Comparison of ENCODE assay signal across 9 mouse cellular contexts in the genomic region with DNA sequence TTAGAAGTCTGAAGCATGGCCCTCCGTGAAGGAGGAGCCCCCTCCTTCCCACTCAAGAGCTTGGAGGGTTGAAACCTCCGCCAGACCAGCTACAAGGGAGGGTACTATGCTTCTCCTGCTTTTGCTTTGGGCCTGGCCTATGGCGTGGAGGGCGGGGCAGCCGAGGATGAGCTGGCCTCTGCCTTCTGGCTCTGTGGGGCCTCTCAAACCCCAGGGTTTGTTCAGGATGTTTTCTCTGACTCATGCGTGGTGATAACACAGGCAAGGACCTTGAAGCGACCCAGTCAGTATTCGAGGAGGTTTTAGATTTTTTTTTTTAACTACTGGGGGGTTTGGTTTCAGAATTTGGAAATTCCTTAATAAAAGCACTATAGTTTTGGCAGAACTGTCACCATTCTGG. TPM values are rescaled to one million over a fixed set of nuclear protein-coding genes. Genes with fewer than 3 reads are reported as not detected.
DNase-seq lines count a peak whose midpoint lies in the region; ATAC-seq and TF ChIP-seq lines count a peak whose summit lies in the region.
"Had no signal": no experiment of that assay in that cellular context is flagged by ENCODE, and none has a peak within 500 bp of the region (broad histone marks: within the 10 kb centered on the region; RNA-seq: fewer than 3 reads in every experiment).

No protein-coding gene starts in this region.

- TF ChIP-seq CTCF in MEL (IDR thresholded peaks at IDR 0.05 in 2 of 3, conservative IDR thresholded peaks at IDR 0.05 in 1 of 3; ENCODE audit: control insufficient read depth in 1 of 3, insufficient read depth in 1 of 3, low read depth in 2 of 3, low read length in 3 of 3, poor library complexity in 1 of 3, severe bottlenecking in 1 of 3): no peak

- no peak for TF ChIP-seq POLR2A in MEL (IDR thresholded peaks at IDR 0.05; ENCODE audit: control insufficient read depth in 1 of 2, insufficient read depth in 1 of 2, low read depth in 1 of 2, low read length in 2 of 2, poor library complexity in 1 of 2)

- H3K27me3 ChIP-seq in kidney, embryonic 15.5 days: no peaks in the 10 kb centered on the region
- H3K27me3 ChIP-seq in MEL (ENCODE audit: control insufficient read depth in 1 of 2, insufficient read depth in 2 of 2, low read length in 2 of 2): no peaks in the 10 kb centered on the region; a peak in 1 of 4 replicates
- no peaks in the 10 kb centered on the region for H3K27me3 ChIP-seq in liver, embryonic 13.5 days
- H3K27me3 ChIP-seq in hindbrain, embryonic 16.5 days (replicated peaks; ENCODE audit: control insufficient read depth, insufficient read depth, low read length): no peaks in the 10 kb centered on the region

- TF ChIP-seq RAD21 in MEL (IDR thresholded peaks at IDR 0.05; ENCODE audit: low read depth, low read length): no peak

- H3K4me3 ChIP-seq in kidney, embryonic 15.5 days (replicated peaks): no peak overlapping the region
- H3K4me3 ChIP-seq in MEL (ENCODE audit: control insufficient read depth in 1 of 2, insufficient read depth in 1 of 2, low read depth in 2 of 2, low read length in 2 of 2): no peak overlapping the region
- H3K4me3 ChIP-seq in liver, embryonic 13.5 days (replicated peaks): 0 out of 2 replicates have a peak overlapping the region, but pooled peaks have one; percentile 18
- no peak overlapping the region for H3K4me3 ChIP-seq in hindbrain, embryonic 16.5 days (ENCODE audit: low read length)

- WGBS in kidney, embryonic 15.5 days: 66% methylated on average over 8 of the region's 8 CpGs
- 7% methylated on average over 8 of the region's 8 CpGs for WGBS in liver, embryonic 13.5 days (ENCODE audit: insufficient replicate concordance)
- 70% methylated on average over 8 of the region's 8 CpGs for WGBS in hindbrain, embryonic 16.5 days

- H3K4me2 ChIP-seq in kidney, embryonic 15.5 days: no peak overlapping the region
- H3K4me2 ChIP-seq in liver, embryonic 13.5 days: peak overlapping the region; percentile 56
- no peak overlapping the region for H3K4me2 ChIP-seq in hindbrain, embryonic 16.5 days (ENCODE audit: low read length)

- peak; percentile 51 to 54 for TF ChIP-seq EP300 in MEL (IDR thresholded peaks at IDR 0.05; ENCODE audit: low read depth in 1 of 2, low read length in 2 of 2)

- H3K36me3 ChIP-seq in kidney, embryonic 15.5 days: no peaks in the 10 kb centered on the region
- peaks cover 0 to 18% of the 10 kb centered on the region in 2 experiments; a peak in 2 of 4 replicates for H3K36me3 ChIP-seq in MEL (ENCODE audit: control insufficient read depth in 1 of 2, insufficient read depth in 2 of 2, low read length in 2 of 2)
- H3K36me3 ChIP-seq in liver, embryonic 13.5 days: no peaks in the 10 kb centered on the region
- H3K36me3 ChIP-seq in hindbrain, embryonic 16.5 days (ENCODE audit: control insufficient read depth, insufficient read depth, low read length): no peaks in the 10 kb centered on the region

- H3K4me1 ChIP-seq in kidney, embryonic 15.5 days: peaks cover 3% of the 10 kb centered on the region; the same call in 1 of the 2 replicates
- peaks cover 3 to 24% of the 10 kb centered on the region in 2 experiments for H3K4me1 ChIP-seq in MEL (ENCODE audit: control insufficient read depth in 1 of 2, insufficient read depth in 2 of 2, low read length in 2 of 2)
- peaks cover 92% of the 10 kb centered on the region for H3K4me1 ChIP-seq in liver, embryonic 13.5 days (replicated peaks)
- peaks cover 5% of the 10 kb centered on the region for H3K4me1 ChIP-seq in hindbrain, embryonic 16.5 days (ENCODE audit: control insufficient read depth, insufficient read depth, low read depth, low read length)

- H3K27ac ChIP-seq in kidney, embryonic 15.5 days: no peak overlapping the region
- H3K27ac ChIP-seq in MEL (ENCODE audit: control insufficient read depth, low read depth, low read length): peak overlapping the region; percentile 55
- peak overlapping the region; percentile 97 for H3K27ac ChIP-seq in liver, embryonic 13.5 days
- no peak overlapping the region for H3K27ac ChIP-seq in hindbrain, embryonic 16.5 days (ENCODE audit: low read depth, low read length)

- no peak for DNase-seq in kidney, postnatal 25 days
- peak; percentile 75 for DNase-seq in MEL (ENCODE audit: low read depth, low spot score)
- DNase-seq in c-Kit-positive CD71-positive TER-119-positive erythroid progenitor cells, embryonic 14.5 days (ENCODE audit: low spot score): peak; percentile 88
- peak; percentile 86 for DNase-seq in liver, embryonic 13.5 days
- no peak for DNase-seq in frontal cortex, postnatal 10 days (ENCODE audit: low spot score in 2 of 2)
- no peak for DNase-seq in cerebellum, postnatal 4 days (ENCODE audit: low spot score in 2 of 2)
- DNase-seq: embryo, embryonic 11 days had no signal

- peaks cover 3% of the 10 kb centered on the region for H3K79me2 ChIP-seq in MEL (ENCODE audit: control insufficient read depth, insufficient read depth, low read length, poor library complexity)

- ATAC-seq in kidney, embryonic 15.5 days (replicated peaks; ENCODE audit: low FRiP score): peak; percentile 52
- ATAC-seq in liver, embryonic 13.5 days (ENCODE audit: low read depth): peak; percentile 86
- no peak for ATAC-seq in hindbrain, embryonic 16.5 days

- no peak overlapping the region for H3K9ac ChIP-seq in kidney, embryonic 15.5 days
- H3K9ac ChIP-seq in MEL (ENCODE audit: control insufficient read depth, low read depth, low read length, poor library complexity, severe bottlenecking): no peak overlapping the region
- H3K9ac ChIP-seq in liver, embryonic 13.5 days: peak overlapping the region; percentile 76
- H3K9ac ChIP-seq in hindbrain, embryonic 16.5 days (ENCODE audit: low read depth, low read length): no peak overlapping the region

- H3K9me3 ChIP-seq in kidney, embryonic 15.5 days (replicated peaks): no peaks in the 10 kb centered on the region
- no peaks in the 10 kb centered on the region for H3K9me3 ChIP-seq in MEL (replicated peaks; ENCODE audit: insufficient read depth, low read length)
- H3K9me3 ChIP-seq in liver, embryonic 13.5 days (replicated peaks): no peaks in the 10 kb centered on the region
- no peaks in the 10 kb centered on the region for H3K9me3 ChIP-seq in hindbrain, embryonic 16.5 days (ENCODE audit: control insufficient read depth, low read length)

TF ChIP-seq in MEL, 35 proteins besides CTCF, POLR2A, EP300 and RAD21:
- 0 out of 2 replicates have a peak, but pooled peaks have one; percentile 27 for TF ChIP-seq TCF12 (IDR thresholded peaks at IDR 0.05; ENCODE audit: low read depth, low read length)
- no peak for TF ChIP-seq RCOR1 (IDR thresholded peaks at IDR 0.05; ENCODE audit: low read depth, low read length)
- TF ChIP-seq JUND (IDR thresholded peaks at IDR 0.05; ENCODE audit: low read depth, low read length): 0 out of 2 replicates have a peak, but pooled peaks have one; percentile 48
- TF ChIP-seq NRF1 (IDR thresholded peaks at IDR 0.05; ENCODE audit: insufficient read depth, low read depth, low read length, poor library complexity, severe bottlenecking): 0 out of 2 replicates have a peak, but pooled peaks have one; percentile 31
- peak; percentile 57 for TF ChIP-seq GATA1 (IDR thresholded peaks at IDR 0.05; ENCODE audit: low read depth, low read length)
- no peak for TF ChIP-seq KAT2A (conservative IDR thresholded peaks at IDR 0.05; ENCODE audit: low read depth, low read length)
- TF ChIP-seq ETS1 (IDR thresholded peaks at IDR 0.05; ENCODE audit: low read depth, low read length): peak; percentile 40; the same call in 1 of the 2 replicates
- TF ChIP-seq USF1 (IDR thresholded peaks at IDR 0.05; ENCODE audit: low read depth, low read length): no peak
- 0 out of 2 replicates have a peak, but pooled peaks have one; percentile 27 for TF ChIP-seq MYC (IDR thresholded peaks at IDR 0.05; ENCODE audit: low read depth, low read length)
- peak; percentile 57 for TF ChIP-seq SIN3A (IDR thresholded peaks at IDR 0.05; ENCODE audit: low read length)
- 0 out of 2 replicates have a peak, but pooled peaks have one; percentile 59 for TF ChIP-seq UBTF (IDR thresholded peaks at IDR 0.05; ENCODE audit: borderline replicate concordance, insufficient read depth, low read depth, low read length)
- 0 out of 2 replicates have a peak, but pooled peaks have one; percentile 20 for TF ChIP-seq BHLHE40 (IDR thresholded peaks at IDR 0.05; ENCODE audit: borderline replicate concordance, low read depth, low read length)
- TF ChIP-seq MAX (IDR thresholded peaks at IDR 0.05; ENCODE audit: low read length): peak; percentile 72
- TF ChIP-seq ZNF384 (IDR thresholded peaks at IDR 0.05; ENCODE audit: low read depth, low read length): peak; percentile 79
- TF ChIP-seq TBP (IDR thresholded peaks at IDR 0.05; ENCODE audit: low read depth, low read length): peak; percentile 95
- no peak for TF ChIP-seq MAFK (IDR thresholded peaks at IDR 0.05; ENCODE audit: borderline replicate concordance, low read depth, low read length)
- no peak for TF ChIP-seq NELFE (IDR thresholded peaks at IDR 0.05; ENCODE audit: low read depth, low read length)
- TF ChIP-seq ZKSCAN1 (IDR thresholded peaks at IDR 0.05; ENCODE audit: low read depth, low read length): no peak
- no peak for TF ChIP-seq CHD2 (IDR thresholded peaks at IDR 0.05; ENCODE audit: low read length)

RNA-seq across cellular contexts. Expression of a gene that starts 4.7 kb away (rescaled TPM):
- 29.7 and 33.0 TPM in 2 replicates for polyA plus RNA-seq in kidney, embryonic 15.5 days (2015; fragmentation: Nextera tagmentation; extraction: Ambion mirVana)
- total RNA-seq in MEL (2012; rRNA removed): 34.1 and 38.2 TPM in 2 replicates
- 10 to 100 TPM in 1 of 2 experiments, not detected in 1; 58.6 TPM for polyA plus RNA-seq in MEL (2012; ENCODE audit: insufficient read depth in 1 of 2, insufficient read length in 2 of 2, low read depth in 1 of 2, low replicate concordance in 2 of 2, missing spikeins in 1 of 2)
- 47.2 and 53.9 TPM in 2 replicates for polyA plus RNA-seq in liver, embryonic 13.5 days (2015; fragmentation: Nextera tagmentation; extraction: Ambion mirVana)
- polyA plus RNA-seq in hindbrain, embryonic 16.5 days (2015; fragmentation: Nextera tagmentation; extraction: Ambion mirVana): 23.9 and 27.7 TPM in 2 replicates

Comparison
In these comparisons a context has a peak if more than half of its experiments do, and no peak if none do; other contexts are left out.
1. H3K27ac ChIP-seq: peak in MEL (single experiment) and liver, embryonic 13.5 days (single experiment); none in kidney, embryonic 15.5 days (single experiment) and hindbrain, embryonic 16.5 days (single experiment).
2. DNase-seq: peak in MEL (single experiment), c-Kit-positive CD71-positive TER-119-positive erythroid progenitor cells, embryonic 14.5 days (single experiment) and liver, embryonic 13.5 days (single experiment); none in kidney, postnatal 25 days (0 of 2), frontal cortex, postnatal 10 days (0 of 2) and cerebellum, postnatal 4 days (0 of 2).